Mouse (Mus musculus): ENCODE measurements around the gene Phgr1.

The Phgr1 gene

DNA sequence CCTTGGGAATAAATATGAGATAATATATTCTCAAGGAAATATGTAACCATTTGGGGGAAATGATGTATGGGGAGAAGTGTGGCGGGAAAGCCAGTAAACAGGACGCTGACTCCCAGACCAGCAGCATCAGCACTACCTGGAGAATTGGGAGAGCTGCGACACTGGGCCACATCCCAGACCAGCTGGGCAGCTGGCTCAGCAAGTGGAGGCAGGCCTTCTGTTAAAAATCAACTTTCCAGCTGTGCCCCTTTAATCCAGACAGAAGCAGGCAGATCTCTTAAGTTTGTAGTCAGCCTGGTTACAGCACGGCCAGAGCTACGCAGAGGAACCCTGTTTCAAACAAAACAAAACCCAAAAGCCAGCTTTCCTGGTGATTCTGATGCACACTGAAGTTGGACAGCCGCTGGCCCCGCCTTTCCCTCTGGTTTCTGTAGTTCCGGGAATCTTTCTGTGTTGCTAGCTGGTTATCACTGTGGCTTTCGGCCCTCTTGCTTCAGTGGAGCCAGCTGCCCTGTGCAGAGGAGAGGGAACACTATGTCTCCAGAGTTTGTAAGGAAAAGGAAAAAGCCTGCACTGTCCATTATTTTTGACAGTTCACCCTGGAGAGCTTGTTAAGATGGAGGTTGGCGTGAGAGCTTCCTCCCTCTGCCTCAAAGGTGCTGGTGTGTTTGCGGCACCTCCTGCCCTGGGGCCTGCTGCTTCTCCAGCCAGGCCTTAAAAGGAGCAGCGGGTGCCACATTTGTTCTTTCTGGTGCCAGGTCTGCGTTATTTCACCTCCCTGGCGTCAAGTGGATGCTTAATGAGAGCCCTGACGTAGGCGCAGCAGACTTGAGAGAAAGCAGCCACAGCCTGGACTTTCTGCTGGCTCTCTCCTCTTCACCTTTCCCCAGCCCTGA, 20.4 kb upstream of the Phgr1 start:
- DNase-seq (ENCODE audit: low read depth): no peak

DNA sequence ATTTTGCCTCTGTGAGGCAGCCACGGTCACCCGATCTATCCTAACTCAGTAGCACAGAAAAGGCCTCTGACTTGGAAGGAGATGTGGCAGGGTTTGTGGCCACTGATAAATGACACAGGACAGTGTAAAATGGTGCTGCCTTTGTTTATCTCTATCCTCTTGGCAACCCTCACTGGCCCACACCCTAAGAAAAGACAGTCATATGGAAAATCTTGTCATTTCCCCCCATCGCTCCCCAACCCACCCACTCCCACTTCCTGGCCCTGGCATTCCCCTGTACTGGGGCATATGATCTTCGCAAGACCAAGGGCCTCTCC, 19.8 kb upstream of the Phgr1 start:
- no peak for DNase-seq (ENCODE audit: low read depth)

DNA sequence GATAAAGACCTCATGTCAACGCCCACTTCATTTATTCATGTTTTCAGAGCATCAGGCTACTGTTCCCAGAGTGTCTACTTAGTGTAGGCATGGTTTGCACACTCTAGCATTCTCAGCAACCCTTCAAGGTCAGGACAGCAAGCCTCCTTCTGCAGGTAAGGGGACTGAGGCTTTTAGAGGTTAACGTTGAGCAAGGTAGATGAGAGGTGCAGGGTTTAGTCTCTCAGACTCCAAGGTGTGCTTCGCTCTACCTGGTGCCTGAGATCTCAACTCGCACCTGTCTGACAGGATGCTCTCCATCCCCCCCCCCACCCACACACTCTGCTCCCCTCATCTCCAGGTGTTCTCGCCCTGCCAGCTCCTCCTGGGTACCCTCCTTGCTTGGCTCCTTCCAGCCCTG, 18.4 kb upstream of the Phgr1 start:
- no peak for DNase-seq (ENCODE audit: low read depth)

DNA sequence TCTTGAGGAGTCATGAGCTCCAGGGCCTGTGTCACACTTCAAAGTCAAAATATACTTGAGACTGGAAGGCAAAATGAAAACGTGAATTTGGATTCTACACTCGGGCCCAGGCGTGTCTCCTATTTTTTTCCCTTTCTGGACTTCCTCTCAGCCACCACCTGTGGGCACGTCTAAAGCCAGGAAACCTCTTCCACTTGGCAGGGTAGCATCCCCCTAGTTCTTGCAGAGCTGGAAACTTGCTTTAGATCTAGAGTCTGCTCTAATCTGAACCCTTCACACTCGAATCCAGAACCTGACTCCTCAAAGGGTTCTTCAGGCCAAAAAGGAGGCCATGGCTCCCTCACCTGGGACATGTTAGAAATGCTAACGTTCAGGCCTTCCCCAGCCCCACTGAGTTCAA, 17.2 kb upstream of the Phgr1 start:
- DNase-seq (ENCODE audit: low read depth): no peak

DNA sequence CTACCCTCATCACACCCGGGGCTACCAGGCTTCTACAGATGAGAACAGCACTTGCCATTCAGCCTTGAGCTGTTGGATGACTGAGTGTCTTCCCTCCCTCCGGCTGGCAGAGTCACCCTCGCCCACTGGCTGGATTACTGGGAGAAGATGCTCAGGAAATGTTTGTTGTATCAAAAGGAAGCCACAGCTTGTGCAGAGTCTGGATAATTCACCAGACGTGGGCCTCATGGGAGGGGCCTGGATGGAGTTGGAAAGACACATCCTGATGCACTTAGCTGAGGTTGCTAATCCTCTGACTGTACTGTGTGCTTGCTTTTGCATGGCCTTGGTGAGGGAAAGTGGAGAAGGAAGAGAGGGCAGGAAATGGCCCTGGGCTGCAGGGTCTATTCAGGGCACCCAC, 16.5 kb upstream of the Phgr1 start:
- no peak for DNase-seq (ENCODE audit: low read depth)

DNA sequence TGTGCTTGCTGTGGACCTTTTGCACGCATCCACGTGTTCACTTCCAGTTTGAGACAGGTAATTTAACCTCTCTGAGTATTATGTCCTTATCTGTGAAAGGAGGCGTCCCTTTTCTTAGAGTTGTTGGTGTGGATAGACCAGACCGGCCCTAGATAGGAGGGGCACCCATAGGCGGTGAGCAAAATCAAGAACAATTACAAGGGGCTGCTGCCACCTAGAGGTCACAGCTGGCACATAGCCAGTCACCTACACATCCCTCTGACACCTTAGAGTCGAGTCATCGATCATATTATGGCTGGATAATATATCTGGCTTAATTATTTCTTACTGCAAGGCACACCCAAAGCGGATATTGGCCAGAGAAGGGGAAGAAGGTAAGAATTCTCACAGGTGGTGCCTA, 12.7 kb upstream of the Phgr1 start:
- peak; percentile 90 for DNase-seq (ENCODE audit: low read depth)

DNA sequence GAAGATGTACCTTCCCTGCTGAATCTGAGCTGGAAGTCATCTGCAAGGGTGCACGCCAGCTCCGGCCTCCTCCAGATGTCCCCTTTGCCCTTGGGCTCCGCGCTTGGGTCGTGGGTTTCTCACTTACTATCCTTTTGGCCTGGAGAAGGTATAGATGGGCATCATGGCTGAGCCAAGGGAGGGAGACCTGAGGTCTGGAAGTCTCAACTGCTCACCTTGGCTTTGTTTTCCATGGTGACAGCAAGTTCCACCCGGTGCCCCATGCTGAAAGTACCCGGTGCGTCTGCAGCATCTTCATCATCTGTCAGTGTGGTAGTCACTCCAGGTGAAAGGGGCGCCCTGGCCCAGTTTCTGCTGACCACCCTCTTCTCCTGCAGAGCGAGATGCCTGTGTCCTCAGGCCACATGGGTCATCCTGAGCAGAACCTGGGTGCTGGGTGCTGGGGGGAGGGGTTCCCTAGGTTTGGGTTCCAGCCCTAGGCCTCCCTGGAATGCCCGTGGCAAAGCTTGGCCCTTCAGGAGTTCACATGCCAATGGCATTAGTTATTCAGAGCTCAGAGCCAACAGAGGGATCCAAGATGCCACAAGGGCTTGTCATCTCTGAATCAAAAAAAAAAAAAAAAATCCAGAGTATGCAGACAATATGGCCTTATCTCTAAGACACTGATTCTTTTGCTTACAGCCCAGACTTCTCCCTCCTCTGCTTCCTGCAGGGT, 12.1 kb upstream of the Phgr1 start:
- no peak for DNase-seq (ENCODE audit: low read depth)

DNA sequence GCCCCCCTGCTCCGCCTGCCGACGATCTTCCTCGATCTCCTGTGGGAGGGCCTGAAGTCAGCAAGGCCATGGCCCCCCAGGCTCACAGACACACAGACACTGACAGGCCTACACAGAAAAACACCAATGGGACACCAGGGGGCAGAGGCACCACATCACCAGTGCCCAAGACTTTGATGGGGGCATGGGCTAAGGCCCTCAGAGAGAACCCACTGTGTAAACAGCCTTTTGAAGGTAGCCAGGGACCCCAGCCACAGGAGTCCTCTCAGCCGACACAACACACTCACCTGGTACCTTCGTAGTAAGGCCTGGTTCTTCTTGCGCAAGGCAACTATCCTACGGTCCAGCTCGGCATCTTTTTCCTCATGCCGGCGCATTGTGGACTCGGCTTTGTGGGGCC, 11.2 kb upstream of the Phgr1 start:
- DNase-seq (ENCODE audit: low read depth): no peak

DNA sequence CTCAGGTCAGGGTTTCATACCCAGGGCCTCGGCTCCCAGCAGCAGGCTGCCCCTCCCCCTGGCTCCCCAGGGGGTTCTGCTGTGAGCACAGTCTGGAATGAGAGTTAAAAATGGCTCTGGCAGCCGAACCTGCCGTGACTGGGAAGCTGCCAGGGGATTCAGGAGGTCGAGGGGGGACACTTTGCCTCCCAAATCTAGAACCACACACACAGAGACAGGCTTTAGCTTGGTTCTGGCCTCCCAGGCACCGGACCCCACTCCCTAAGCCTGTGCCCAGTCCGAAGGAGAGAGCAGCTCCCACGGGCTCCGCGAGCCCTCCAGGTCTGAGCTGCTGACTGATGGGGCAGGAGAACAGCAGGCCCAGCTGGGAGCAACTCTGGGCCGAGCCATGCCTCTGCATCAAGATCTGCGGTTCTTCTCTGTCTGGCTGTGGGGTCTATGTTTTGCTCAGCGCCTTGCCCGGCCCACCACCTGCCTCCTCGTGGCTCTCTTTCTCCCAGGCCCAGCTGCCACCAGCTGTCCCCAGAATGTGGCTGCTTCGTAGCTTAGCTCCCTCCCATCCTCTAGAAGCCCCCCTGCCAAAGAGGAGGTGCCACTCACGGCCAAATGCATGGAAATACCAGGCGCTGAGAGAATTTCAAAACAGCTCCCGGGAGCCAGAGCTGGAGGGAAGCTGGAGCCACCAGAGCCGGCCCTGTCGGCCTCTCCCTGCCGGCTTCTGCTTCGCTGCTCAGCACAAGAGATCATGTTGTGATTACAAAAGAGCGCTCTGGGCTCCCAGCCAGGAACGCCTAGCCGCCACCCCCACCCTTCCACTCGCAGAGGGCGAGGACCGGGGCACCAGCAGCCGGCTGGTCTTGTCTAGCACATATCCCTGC, 10.4 kb upstream of the Phgr1 start, which contains the start of gene Ccdc9b:
Gene Ccdc9b, minus strand, starts transcription at position 756 of the 878 bp plus-strand sequence.
- peak; percentile 73 for DNase-seq (ENCODE audit: low read depth)

DNA sequence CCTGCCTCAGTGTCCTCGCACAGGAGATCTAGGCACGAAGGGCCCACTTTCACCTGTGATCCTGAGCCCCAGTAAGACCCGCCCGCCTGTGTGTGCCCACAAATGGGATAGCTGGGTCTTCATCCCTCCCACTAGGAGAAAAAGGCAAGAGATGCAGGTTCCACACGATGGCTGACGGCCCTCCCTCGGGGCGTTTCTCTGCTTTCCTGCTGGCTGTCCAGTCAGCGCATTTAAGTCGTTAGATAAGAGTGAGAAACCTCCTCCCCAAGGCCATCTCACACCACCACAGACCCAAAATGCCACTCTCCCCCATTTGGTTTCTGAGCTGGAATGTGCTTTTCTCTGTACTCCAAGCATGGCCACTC, 9.8 kb upstream of the Phgr1 start:
- DNase-seq (ENCODE audit: low read depth): no peak

DNA sequence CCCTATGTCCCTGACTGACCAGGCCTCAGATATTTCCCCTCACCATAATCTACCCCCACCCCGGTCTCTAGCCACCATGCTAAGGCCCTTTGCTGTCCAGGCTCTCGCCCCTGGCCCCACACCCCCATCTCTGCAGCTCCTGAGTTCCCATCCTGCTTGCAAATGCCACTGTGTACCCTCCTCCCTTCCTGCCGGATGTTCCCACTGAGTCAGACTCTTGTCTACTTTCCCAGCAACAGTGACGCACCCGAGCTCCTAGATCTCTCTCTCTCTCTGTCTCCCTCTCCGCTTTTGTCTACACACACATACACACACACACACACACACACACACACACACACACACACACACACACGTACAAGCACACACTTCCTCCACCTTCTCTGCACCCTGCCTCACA, 9.1 kb upstream of the Phgr1 start:
- DNase-seq (ENCODE audit: low read depth): peak; percentile 29

DNA sequence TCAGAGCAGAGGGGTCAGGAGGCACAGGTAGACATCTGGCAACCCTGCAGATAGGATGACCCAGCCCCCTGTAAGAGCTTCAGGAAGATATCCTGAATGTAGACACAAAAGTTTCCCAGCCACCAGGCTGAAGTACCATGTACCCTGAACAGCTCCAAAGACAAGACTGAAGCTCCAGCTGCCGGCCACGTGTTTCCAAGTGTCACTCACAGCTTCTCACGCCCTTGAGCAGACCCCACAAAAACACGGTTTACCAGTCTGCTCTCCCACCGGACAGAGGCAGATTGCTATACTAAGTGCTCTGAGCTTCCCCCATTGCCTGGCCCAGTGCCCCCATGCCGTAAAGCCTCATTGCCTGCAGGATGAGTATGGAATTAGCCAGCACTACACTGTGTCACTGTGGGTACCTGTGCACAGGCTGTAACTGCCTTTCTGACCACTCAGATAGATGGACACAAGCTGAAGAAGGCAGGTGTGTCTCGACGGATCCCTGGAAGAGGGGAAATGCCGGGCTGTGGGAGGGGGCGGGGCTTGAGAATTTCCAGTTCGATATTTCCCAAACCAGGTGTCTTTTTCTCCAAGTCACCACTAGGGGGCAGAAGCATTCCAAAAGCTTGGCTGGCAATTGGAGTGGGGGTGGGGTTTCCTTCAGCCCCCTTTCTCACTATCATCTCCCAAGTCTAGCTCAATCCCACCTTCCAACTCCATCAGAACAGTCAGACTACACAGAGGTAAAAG, 8.3 kb upstream of the Phgr1 start:
- peak; percentile 70 for DNase-seq (ENCODE audit: low read depth)

DNA sequence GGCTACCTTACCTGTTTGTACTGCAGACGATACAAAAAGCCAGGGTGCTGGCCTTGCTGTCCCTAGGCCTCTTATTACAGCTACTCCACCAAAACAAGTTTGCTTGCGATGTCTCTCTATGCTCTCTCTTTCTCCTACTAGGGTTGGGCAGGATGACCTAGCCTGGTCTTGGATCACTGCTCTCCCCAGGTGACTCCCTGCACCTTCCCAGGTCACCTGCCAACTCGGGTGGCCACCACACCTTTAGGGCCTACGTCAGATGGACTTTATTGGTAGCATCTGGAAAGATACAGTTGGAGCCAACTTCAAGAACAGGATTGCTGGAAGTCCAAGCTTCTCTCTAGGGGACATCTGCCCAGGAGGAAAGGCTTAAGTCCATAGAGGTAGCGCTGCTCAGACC, 7.7 kb upstream of the Phgr1 start:
- DNase-seq (ENCODE audit: low read depth): no peak

DNA sequence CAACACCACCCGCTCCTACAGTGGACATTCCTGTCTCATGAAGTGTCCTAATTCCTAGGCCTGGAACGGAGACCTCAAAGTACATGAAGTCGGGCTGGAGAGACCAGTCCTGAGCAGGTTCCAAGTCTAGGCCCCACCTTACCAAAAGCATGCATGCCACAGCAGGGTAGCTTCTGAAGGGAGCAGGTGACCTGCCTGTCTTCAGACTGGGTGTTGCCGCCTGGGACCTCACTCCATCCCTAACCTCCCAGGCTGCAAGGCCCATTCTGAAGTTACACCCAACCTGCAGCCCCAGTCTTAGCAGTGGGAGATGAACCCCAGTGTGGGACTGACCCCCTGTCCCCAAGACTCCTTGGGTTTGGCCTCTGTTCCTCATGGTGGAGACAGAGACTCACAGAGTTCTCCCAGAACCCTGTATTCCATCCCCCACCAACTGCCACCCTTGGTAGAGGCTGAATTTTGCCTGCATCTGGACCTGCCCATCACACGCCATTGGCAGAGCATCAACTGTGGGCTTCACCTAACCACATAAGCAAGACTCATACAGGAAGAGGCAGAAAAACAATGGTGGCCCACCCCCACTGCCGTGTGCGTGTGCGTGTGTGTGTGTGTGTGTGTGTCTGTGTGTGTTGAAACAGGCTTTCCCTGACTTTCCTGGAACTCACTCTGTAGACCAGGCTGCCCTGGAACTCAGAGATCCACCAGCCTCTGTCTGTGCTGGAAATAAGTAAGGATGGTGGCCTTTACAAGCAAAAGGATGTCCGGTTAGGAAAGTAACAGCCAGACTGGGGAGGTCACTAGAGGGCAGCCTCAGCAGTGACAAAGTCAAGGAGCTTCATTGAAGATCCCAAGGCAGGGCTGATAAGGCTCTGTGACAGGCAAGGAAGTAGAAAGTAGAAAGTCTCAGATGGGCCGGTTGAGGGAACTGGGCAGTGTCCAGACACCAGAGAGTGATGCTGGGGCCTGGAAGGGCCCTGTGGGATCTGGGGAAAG, 6.2 kb upstream of the Phgr1 start:
- no peak for DNase-seq (ENCODE audit: low read depth)

DNA sequence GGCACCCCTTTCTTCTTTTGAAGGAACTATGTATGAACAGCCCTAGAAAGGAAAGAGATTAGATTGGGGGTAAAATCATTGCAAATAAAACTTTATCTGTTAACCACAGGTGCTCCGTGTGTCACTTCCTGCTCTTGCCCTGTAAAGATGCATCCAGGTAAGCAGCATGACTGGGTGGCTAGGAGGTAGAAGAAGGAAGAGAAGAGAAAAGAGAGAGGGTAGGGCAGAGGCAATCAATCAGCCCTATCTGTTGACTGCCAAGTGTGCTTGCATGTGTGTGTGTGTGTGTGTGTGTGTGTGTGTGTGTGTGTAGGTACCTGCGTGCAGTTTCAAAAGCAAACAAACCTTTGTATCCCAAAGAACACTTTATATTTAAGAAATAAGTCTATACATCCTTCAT, 2.0 kb downstream of the Phgr1 start:
- no peak for DNase-seq (ENCODE audit: low read depth)

DNA sequence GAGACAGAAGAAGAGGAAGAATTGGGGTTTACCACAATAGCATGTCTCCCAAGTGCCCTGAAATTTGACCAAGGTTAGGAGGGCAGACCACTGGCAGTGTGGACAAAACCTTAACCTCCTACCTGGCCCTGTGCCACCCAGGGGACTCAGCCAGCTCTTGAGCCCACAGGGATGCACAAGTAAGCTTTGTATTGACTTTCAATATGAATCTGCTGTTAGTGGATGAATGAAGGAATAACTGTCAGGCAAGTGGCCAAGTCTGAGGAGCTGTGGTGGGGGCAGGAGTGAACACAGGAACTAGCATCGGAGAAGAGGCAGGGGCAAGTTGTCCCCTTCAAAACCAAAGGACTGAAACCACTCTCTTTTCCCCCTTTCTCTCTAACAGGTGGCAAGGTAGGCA, 2.8 kb downstream of the Phgr1 start:
- no peak for DNase-seq (ENCODE audit: low read depth)

DNA sequence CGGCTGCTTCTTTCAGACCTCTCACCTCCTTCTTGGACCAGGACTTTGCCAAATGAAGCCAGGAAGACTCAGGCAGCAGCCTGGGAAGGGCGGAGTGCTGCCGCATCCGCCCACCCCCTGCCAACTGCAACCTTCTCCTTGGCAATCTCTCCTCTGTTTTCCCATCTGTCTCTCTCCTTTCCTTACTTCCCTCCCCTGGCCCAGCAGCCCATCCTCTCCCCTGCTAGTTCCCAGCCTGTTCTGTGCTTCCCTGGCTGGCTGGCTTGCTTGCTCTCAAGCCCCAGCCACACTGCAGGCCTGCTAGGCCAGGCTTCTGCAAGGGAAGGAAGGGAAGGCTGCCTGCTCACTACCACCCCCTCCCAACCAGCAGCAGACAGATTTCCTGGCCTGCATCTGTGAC, 3.3 kb downstream of the Phgr1 start:
- no peak for DNase-seq (ENCODE audit: low read depth)

DNA sequence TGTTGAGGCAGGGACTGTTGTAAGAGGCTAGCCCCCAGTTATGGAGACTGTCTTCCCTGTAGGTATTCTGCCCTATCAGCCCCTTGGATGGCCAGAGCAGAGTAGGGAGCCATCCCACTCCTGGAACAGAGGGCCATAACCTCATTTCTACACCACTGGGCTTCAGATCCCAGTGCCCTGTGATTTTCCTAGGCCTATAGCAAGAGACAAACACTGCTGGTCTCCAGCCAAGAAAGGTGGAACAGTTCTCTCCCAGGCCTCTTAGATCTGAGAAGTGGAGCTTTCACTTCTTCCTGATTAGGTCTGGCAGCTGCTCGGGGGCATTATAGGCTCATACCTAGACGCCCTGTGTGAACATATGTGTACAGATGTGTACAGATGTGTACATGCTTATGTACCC, 3.7 kb downstream of the Phgr1 start:
- DNase-seq (ENCODE audit: low read depth): no peak

DNA sequence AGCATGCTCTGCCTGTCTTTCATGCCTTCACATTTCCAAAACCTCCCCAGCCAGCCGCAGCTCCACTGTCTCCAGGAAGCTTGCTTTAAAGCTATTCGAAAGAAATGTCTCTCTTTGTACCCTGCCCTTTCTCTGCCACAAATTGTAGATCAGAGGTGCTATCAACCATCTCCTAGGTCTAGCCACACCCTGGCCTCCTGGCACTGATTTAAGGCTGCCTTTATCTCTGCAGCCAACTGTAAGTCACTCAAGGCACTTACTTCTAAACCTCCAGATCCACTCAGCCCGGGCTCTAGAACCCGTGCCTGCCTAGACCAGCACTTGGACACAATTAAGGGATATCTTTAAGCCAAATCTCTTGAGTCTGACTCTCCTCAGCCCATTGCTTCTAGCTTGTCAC, 5.8 kb downstream of the Phgr1 start:
- DNase-seq (ENCODE audit: low read depth): no peak

DNA sequence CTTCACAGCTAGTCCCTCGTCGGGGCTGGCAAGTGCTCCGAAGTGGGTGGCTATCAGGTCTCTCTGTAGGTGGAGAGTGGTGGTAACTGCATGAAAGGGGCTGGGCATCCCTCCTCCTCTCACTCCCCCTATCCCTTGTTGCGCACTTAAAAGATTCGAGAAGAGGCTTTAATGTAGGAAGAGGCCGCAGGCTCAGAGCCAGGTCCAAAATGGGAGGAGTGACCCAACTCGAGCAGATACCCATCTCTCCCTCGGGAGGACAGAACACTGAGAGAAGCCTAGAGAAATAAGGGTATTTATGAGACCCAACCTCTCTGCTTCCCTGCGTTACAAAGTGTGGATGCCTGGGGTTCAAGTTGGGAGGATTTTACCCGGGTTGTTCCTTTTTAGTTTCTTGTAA, 6.5 kb downstream of the Phgr1 start:
- no peak for DNase-seq (ENCODE audit: low read depth)

Measured in naive thymus-derived CD4-positive, alpha-beta T cell, adult 2 months (primary cell).